1 mouse cellular context compared by ENCODE assay signal in the genomic region with DNA sequence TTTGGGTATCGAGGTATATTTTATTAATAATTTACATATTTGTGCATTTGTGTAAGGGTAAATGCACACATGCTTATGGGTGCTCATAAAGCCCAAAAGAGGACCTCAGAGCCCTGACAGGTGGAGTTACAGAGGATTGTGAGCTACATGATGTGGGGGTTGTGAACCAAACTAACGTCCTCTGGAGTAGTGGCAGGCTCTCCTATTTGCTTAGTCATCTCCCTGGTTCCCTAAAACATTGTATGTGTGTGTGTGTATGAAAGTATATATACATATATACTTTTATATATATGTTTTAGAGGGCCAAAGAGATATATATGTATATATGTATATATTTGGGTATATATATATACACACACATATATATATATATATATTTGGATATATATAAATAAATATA.
TF ChIP-seq lines count a peak whose summit lies in the region.

No protein-coding gene starts in this region.

TF ChIP-seq in MEL, 35 proteins besides CTCF, POLR2A, EP300 and RAD21 (continued from another document):
- TF ChIP-seq USF2 (IDR thresholded peaks at IDR 0.05; ENCODE audit: borderline replicate concordance in 1 of 2, insufficient read depth in 1 of 2, low read depth in 1 of 2, low read length in 2 of 2): no peak
- no peak for TF ChIP-seq MEF2A (IDR thresholded peaks at IDR 0.05; ENCODE audit: extremely low read depth, insufficient replicate concordance, low read depth, low read length, poor library complexity, severe bottlenecking)
- no peak for TF ChIP-seq ZNF384 (IDR thresholded peaks at IDR 0.05; ENCODE audit: low read depth, low read length)
- TF ChIP-seq CHD2 (IDR thresholded peaks at IDR 0.05; ENCODE audit: low read length): no peak
- no peak for TF ChIP-seq KAT2A (conservative IDR thresholded peaks at IDR 0.05; ENCODE audit: low read depth, low read length)
- no peak for TF ChIP-seq ELF1 (IDR thresholded peaks at IDR 0.05; ENCODE audit: low read depth, low read length)
- no peak for TF ChIP-seq UBTF (IDR thresholded peaks at IDR 0.05; ENCODE audit: borderline replicate concordance, insufficient read depth, low read depth, low read length)
- no peak for TF ChIP-seq ZKSCAN1 (IDR thresholded peaks at IDR 0.05; ENCODE audit: low read depth, low read length)
- TF ChIP-seq TBP (IDR thresholded peaks at IDR 0.05; ENCODE audit: low read depth, low read length): no peak
- TF ChIP-seq MAX (IDR thresholded peaks at IDR 0.05; ENCODE audit: low read length): no peak
- TF ChIP-seq MXI1 (IDR thresholded peaks at IDR 0.05; ENCODE audit: low read depth, low read length): no peak
- no peak for TF ChIP-seq SMC3 (IDR thresholded peaks at IDR 0.05; ENCODE audit: low read depth, low read length)
- TF ChIP-seq MYB (IDR thresholded peaks at IDR 0.05; ENCODE audit: low read depth, low read length): no peak
- TF ChIP-seq TAL1 (IDR thresholded peaks at IDR 0.05; ENCODE audit: low read length): no peak
TF ChIP-seq in MEL: peak in this region for 0.
